In the genomic region with DNA sequence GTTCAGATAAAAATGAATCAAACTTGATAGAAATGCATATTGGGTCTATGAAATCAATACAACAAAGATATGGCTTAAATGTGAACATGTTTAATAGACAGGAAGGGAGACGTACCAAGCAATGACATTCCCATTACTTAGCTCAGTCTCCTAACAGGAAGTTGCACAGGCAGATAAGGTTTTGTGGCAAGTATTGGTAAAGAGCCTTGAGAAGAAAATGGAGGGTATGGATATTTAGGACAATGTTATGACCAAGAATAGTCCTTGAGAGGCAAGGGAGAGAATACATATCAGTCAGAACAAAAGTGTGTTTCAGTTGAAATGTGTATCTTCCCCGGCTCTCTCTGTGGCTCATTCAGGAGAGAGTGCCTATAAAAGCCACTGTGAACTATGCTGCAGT, we compare ENCODE assay signal across 34 mouse cellular contexts.
"Had no signal": no experiment of that assay in that cellular context is flagged by ENCODE, and none has a peak within 500 bp of the region (broad histone marks: within the 10 kb centered on the region; RNA-seq: fewer than 3 reads in every experiment).

No protein-coding gene starts in this region.

- H3K9me3 ChIP-seq: heart, embryonic 12.5 days; heart, embryonic 13.5 days; heart, embryonic 15.5 days; hindbrain, embryonic 10.5 days; hindbrain, embryonic 12.5 days; hindbrain, embryonic 13.5 days; hindbrain, embryonic 15.5 days; intestine, embryonic 15.5 days had no signal

- ATAC-seq: hindbrain, embryonic 16.5 days; hindbrain, postnatal 0 days; inflammation-experienced regulatory T-cells, adult 6 months; intestine, embryonic 15.5 days; intestine, embryonic 16.5 days; intestine, postnatal 0 days had no signal

- H3K36me3 ChIP-seq: heart, embryonic 12.5 days; heart, embryonic 13.5 days; heart, embryonic 15.5 days; hindbrain, embryonic 10.5 days; hindbrain, embryonic 12.5 days; hindbrain, embryonic 13.5 days; hindbrain, embryonic 15.5 days; intestine, embryonic 15.5 days had no signal

- H3K27ac ChIP-seq: heart, embryonic 13.5 days; heart, embryonic 15.5 days; hindbrain, embryonic 10.5 days; hindbrain, embryonic 12.5 days; hindbrain, embryonic 13.5 days; hindbrain, embryonic 14.5 days; hindbrain, embryonic 15.5 days; hindbrain, postnatal 0 days; intestine, embryonic 15.5 days; kidney, postnatal 0 days; layer of hippocampus, adult 2 months; left cerebral cortex, adult 2 months had no signal

- H3K4me2 ChIP-seq: heart, embryonic 11.5 days; heart, embryonic 12.5 days; heart, embryonic 13.5 days; heart, embryonic 15.5 days; hindbrain, embryonic 12.5 days; hindbrain, embryonic 13.5 days; hindbrain, embryonic 14.5 days; hindbrain, embryonic 15.5 days; intestine, embryonic 15.5 days had no signal

- H3K27me3 ChIP-seq: heart, embryonic 12.5 days; heart, embryonic 13.5 days; heart, embryonic 15.5 days; hindbrain, embryonic 12.5 days; hindbrain, embryonic 13.5 days; hindbrain, embryonic 15.5 days; intestine, embryonic 15.5 days had no signal

- H3K4me1 ChIP-seq: hindbrain, embryonic 13.5 days; hindbrain, embryonic 15.5 days; intestine, embryonic 15.5 days had no signal

- H3K4me3 ChIP-seq: heart, embryonic 12.5 days; heart, embryonic 13.5 days; heart, embryonic 15.5 days; hindbrain, embryonic 10.5 days; hindbrain, embryonic 12.5 days; hindbrain, embryonic 13.5 days; hindbrain, embryonic 15.5 days; intestine, embryonic 15.5 days; layer of hippocampus, adult 2 months; left cerebral cortex, adult 2 months had no signal

- DNase-seq: heart, postnatal 10 days; heart, postnatal 14 days; heart, postnatal 36 days; heart, postnatal 4 days; kidney, adult 11 months; kidney, adult 18-20 months; kidney, adult 2 months; kidney, adult 8-10 months; kidney, adult 9 months; kidney, postnatal 10 days; kidney, postnatal 14 days; kidney, postnatal 25 days; kidney, postnatal 36 days; kidney, postnatal 4 days; layer of hippocampus, adult 9-11 months; layer of hippocampus, postnatal 36 days had no signal

- H3K9ac ChIP-seq: heart, embryonic 12.5 days; heart, embryonic 13.5 days; heart, embryonic 15.5 days; hindbrain, embryonic 12.5 days; hindbrain, embryonic 13.5 days; hindbrain, embryonic 14.5 days; hindbrain, embryonic 15.5 days; intestine, embryonic 15.5 days had no signal
